9 mouse cellular contexts compared by ENCODE assay signal in the genomic region with DNA sequence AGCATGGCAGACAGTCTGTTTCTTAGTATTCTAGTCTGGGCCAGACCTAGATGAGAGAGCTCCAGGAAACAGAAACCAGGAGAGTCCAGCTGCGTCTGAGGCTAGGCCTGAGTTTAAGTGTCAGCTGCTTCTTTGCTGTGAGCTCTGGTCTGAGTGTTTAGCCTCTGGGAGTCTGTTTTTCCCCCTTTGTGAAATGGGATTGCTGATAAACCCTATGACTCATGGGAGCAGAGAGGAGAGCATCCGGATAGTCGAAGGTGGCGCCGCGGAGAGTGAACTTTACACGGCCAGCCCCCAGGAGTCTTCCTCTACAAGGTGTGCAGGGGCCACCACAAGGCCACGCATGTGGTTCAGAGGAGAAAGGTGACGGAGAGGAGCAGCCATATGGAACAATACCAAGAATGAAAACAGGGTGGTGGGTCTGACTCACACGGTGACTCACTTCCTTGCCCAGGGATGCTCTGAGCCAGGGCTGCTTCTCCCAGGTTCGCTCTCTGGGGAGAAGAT. TPM values are rescaled to one million over a fixed set of nuclear protein-coding genes. Genes with fewer than 3 reads are reported as not detected.
A peak's percentile ranks its signal among the peaks of the same experiment; 100 is the strongest.
DNase-seq lines count a peak whose midpoint lies in the region; ATAC-seq lines count a peak whose summit lies in the region.
"Had no signal": no experiment of that assay in that cellular context is flagged by ENCODE, and none has a peak within 500 bp of the region (broad histone marks: within the 10 kb centered on the region; RNA-seq: fewer than 3 reads in every experiment).

No protein-coding gene starts in this region.

- H3K4me1 ChIP-seq in megakaryocyte, embryonic 14.5 days, result peaks cover 12% of the 10 kb centered on the region
- H3K4me1 ChIP-seq: midbrain, embryonic 15.5 days had no signal

- intact Hi-C loops in heart, postnatal 25 days (cut with DNase I), result no loop called here

- no peak for ATAC-seq in megakaryocyte, adult 5-6 weeks (ENCODE audit: poor library complexity, severe bottlenecking)
- ATAC-seq: midbrain, embryonic 15.5 days had no signal

- H3K4me3 ChIP-seq in megakaryocyte, embryonic 14.5 days (replicated peaks), result peak overlapping the region; percentile 60
- H3K4me3 ChIP-seq: midbrain, embryonic 15.5 days had no signal

- H3K9me3 ChIP-seq in megakaryocyte, embryonic 14.5 days, result no peaks in the 10 kb centered on the region
- H3K9me3 ChIP-seq: midbrain, embryonic 15.5 days had no signal

- H3K36me3 ChIP-seq in megakaryocyte, embryonic 14.5 days (replicated peaks; ENCODE audit: low read length), result no peaks in the 10 kb centered on the region
- H3K36me3 ChIP-seq: midbrain, embryonic 15.5 days had no signal

- DNase-seq in adrenal gland, postnatal 14 days, result peak; percentile 59
- peak; percentile 20 for DNase-seq in heart, postnatal 25 days (ENCODE audit: low spot score)
- DNase-seq in urinary bladder, adult 2 months (ENCODE audit: low spot score), result peak; percentile 43
- no peak for DNase-seq in cerebellum, adult 8-10 months
- no peak for DNase-seq in gastrocnemius, postnatal 25 days
- DNase-seq in embryo, embryonic 11 days, result no peak

- peaks cover 2% of the 10 kb centered on the region for H3K27me3 ChIP-seq in megakaryocyte, embryonic 14.5 days (replicated peaks)
- H3K27me3 ChIP-seq: midbrain, embryonic 15.5 days had no signal

RNA-seq across cellular contexts. Expression of gene Nfat5, which starts 38.3 kb away (rescaled TPM):
- 0.41 and 0.71 TPM in 2 replicates for polyA plus RNA-seq in megakaryocyte, embryonic 14.5 days (2012; ENCODE audit: insufficient read depth, low replicate concordance)
- 32.2 and 33.1 TPM in 2 replicates for total RNA-seq in megakaryocyte, adult 5-6 weeks (2015)
- total RNA-seq in megakaryocyte, adult 5-6 weeks (2017), result 17.6 and 19.4 TPM in 2 replicates
- total RNA-seq in adrenal gland, postnatal 14 days (2021), result 108 and 110 TPM in 2 replicates
- total RNA-seq in heart, postnatal 25 days (2021), result 10 to 100 TPM; 24.5 to 27.5 TPM
- 57.2 and 60.8 TPM in 2 replicates for polyA plus RNA-seq in urinary bladder, adult 2 months (2012; rRNA removed)
- total RNA-seq in gastrocnemius, postnatal 25 days (2021), result 10 to 100 TPM; 14.4 to 16.9 TPM

Comparison
In these comparisons a context has a peak if more than half of its experiments do, and no peak if none do; other contexts are left out.
1. DNase-seq: peak in adrenal gland, postnatal 14 days (single experiment), heart, postnatal 25 days (single experiment) and urinary bladder, adult 2 months (single experiment); none in cerebellum, adult 8-10 months (single experiment), gastrocnemius, postnatal 25 days (single experiment) and embryo, embryonic 11 days (single experiment).